Mouse (Mus musculus) bone marrow, adult 2 months (tissue): ENCODE measurements at regions not wholly inside any gene's neighbourhood (a gene's known extent, or its start where the extent isn't known, plus 50 kb on each side); places are given as distances from the start of the nearest gene placed in this dataset.

Source experiments
- CTCF ChIP-seq: fragments of 200-500 bp; IDR thresholded peaks from 2 replicates; pipeline ENCODE4 v1.5.1; 2011; ENCODE audit warnings: low read length, control low read depth; ENCODE audit not compliant: control insufficient read depth, insufficient read depth
- POLR2A ChIP-seq: fragments of 200-500 bp; IDR thresholded peaks from 2 replicates; pipeline ENCODE4 v1.6.1; 2011; ENCODE audit warnings: low read depth, mild to moderate bottlenecking, control low read depth, low read length, borderline replicate concordance; ENCODE audit not compliant: control insufficient read depth

DNA sequence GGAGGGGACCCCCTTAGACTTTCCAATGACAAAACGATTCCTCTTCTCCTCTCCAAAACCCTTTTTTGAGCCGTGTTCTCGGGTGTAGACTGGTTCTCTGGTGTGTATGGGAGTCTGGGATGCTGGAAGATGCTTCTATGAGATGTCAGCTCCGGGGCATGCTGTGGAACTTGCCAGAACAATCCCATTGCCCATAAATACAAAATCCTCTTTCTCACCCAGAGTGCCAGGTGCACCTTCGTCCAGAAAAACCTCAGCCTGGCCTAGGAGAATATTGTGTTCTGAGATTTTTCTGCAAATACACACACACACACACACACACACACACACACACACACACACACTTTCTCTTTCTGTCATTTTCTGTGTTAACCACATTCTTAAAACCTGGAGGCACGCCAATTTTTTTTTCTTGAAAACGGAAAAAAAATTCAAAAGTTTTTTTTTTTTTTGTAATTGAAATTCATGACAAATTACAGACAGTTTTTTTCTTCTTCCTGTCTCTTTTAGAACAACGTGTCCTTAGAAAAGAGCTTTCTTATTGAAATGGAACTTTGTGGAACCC is 465.5 kb downstream of the Vrk1 start:
- TF ChIP-seq CTCF, result no peak
- TF ChIP-seq POLR2A, result no peak
